Mouse (Mus musculus): ENCODE results near the gene Tssk4.

Gene Tssk4

GRCm38 (mm10) chr14:55649884-55650283 lies at the start of gene Tssk4:
TSS of gene Tssk4 (plus strand) at chr14:55650184.
- DNase-seq (ENCODE audit: low spot score in 2 of 2), result no peak

- no peak for DNase-seq (ENCODE audit: low spot score in 2 of 2)
Measured at GRCm38 (mm10) chr14:55603271-55603632, 46.7 kb upstream of the Tssk4 start, which contains the start of gene Irf9. TSS of gene Irf9 (plus strand) at chr14:55603571.

- DNase-seq (ENCODE audit: low spot score in 2 of 2), result peak; percentile 95
Measured at GRCm38 (mm10) chr14:55603633-55604576, 46.1 kb upstream of the Tssk4 start.

DNA sequence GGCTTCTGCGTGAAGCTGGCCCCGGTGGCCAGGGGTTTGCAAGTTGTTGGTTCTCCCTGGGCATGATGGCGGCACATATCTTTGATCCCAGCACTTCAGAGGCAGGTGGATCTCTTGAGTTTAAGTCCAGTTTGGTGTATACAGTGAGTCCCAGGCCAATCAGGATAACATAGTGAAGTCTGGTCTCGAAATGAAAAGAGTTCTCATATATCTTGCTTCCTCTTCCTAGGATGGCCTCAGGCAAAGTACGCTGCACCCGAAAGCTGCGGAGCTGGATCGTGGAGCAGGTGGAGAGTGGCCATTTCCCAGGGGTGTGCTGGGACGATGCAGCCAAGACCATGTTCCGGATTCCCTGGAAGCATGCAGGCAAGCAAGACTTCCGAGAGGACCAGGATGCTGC lies 45.2 kb upstream of the Tssk4 start:
- DNase-seq (ENCODE audit: low spot score in 2 of 2), result no peak

- no peak for DNase-seq (ENCODE audit: low spot score in 2 of 2)
Measured at GRCm38 (mm10) chr14:55605743-55606459, 44.1 kb upstream of the Tssk4 start.

DNA sequence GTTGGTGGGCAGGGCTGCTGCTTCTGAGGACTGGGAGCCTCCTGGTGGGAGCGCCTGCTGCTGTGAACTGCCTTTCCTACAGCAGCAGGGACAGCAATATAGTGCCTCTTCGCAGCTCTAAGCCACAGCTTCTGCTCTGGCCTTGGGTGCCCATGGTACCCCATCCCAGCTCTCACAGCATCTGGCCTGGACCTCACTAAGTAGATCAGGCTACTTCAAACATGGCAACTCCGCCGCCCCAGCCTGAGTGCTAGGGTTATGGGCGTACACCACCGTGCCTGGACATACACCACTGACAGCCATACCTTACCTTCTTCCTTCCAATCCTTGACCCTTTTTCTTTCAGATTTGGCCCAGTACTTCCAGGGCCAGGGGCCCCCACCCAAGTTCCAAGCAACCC lies 41.6 kb upstream of the Tssk4 start:
- no peak for DNase-seq (ENCODE audit: low spot score in 2 of 2)

- DNase-seq (ENCODE audit: low spot score in 2 of 2), result no peak
Measured at GRCm38 (mm10) chr14:55613346-55613745, 36.6 kb upstream of the Tssk4 start.

DNA sequence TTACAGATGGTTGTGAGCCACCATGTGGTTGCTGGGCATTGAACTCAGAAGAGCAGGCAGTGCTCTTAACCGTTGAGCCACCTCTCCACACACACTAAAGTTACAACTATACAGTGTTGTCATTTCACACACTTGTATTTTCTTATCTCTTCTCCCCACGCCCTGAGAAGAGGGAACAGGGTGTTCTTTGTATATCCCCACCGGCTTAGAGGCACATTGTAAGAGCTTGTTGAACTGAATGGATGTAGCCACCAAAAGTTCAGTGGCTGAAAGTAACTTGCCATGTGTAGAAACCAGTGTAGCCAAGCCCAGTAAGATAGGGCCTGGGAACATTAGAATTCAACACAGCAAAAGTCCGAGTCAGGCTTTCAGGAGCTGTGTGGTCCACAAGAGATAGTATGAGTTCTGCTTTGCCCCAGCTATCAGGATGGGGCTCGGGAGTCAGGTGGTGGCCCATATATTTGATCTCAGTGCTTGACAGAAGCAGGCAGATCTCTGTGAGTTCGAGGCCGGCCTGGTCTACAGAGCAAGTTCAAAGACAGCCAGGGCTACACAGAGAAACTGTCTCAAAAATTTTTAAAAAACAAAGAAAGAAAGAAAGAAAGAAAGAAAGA lies 35.3 kb upstream of the Tssk4 start:
- DNase-seq (ENCODE audit: low spot score in 2 of 2), result peak in 1 of 2 experiments; percentile 65

- DNase-seq (ENCODE audit: low spot score in 2 of 2), result no peak
Measured at GRCm38 (mm10) chr14:55615876-55616275, 34.1 kb upstream of the Tssk4 start.

DNA sequence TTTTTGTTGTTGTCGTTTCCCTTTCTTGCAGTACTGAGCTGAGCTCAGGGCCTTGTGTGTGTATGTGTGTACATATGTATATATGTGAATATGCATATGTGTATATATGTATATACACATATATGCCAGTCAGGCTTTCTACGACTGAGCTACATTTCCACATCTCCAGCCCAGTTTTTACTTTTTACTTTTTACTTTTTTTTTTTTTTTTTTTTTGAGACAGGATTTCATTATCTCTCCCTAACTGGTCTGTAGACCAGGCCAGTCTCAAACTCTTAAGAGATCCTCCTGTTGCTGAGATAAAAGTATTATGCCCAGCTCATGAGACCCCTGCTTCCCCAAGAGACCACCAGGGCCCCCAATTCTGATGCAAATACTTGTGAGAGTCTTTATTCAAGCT lies 33.1 kb upstream of the Tssk4 start:
- DNase-seq (ENCODE audit: low spot score in 2 of 2), result no peak

DNA sequence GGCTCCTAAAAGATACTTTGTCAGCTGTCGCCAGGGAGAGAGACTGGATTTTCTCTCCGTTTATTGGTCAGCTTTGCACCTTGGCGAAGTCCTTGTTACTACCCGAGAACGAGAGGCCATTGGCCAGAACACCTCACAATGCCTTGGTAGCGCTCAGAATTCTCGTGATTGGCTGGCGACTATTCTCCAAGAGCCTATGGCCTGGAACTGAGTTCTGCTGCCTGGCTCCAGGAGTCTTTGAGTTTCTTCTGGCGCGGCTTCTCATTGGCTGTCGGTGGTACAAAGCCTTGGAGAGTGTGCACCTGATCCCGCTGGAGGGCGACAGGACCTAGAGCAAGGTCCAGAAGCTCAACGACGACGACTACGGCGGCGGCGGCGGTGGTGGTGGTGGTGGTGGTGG lies 32.2 kb upstream of the Tssk4 start, which contains the start of gene Rec8:
Rec8 (plus strand) TSS at position 216 of the 400 bp plus-strand sequence.
- DNase-seq (ENCODE audit: low spot score in 2 of 2), result peak in 1 of 2 experiments; percentile 34

DNA sequence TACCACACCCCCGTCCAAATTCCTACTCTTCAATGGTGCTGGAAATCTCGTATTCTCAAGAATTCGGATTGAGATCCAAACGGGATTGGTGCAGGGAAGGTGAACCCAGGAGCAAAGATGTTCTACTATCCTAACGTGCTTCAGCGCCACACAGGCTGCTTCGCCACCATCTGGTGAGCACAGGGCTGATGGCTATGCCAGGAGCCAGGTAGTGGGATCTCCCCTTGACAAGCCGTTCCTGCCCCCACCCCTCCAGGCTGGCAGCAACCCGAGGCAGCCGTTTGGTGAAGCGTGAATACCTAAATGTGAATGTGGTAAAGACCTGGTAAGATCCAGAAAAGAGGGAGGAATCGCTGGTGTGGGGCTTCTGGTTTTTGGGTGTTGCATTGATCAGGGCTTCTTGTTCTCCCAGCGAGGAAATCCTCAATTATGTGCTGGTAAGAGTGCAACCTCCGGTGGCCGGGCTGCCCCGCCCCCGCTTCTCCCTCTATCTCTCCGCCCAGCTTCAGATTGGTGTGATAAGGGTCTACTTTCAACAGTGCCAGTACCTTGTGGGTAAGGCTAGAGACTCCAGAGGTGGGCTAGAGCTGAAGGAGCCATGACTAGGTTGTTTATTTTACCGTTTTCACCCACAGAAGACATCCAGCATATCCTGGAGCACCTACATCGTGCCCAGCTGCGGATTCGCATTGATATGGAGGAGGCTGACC lies 31.3 kb upstream of the Tssk4 start:
- DNase-seq (ENCODE audit: low spot score in 2 of 2), result peak; percentile 58 to 64

GRCm38 (mm10) chr14:55628077-55628827 lies 21.7 kb upstream of the Tssk4 start:
- DNase-seq (ENCODE audit: low spot score in 2 of 2), result peak in 1 of 2 experiments; percentile 64

DNA sequence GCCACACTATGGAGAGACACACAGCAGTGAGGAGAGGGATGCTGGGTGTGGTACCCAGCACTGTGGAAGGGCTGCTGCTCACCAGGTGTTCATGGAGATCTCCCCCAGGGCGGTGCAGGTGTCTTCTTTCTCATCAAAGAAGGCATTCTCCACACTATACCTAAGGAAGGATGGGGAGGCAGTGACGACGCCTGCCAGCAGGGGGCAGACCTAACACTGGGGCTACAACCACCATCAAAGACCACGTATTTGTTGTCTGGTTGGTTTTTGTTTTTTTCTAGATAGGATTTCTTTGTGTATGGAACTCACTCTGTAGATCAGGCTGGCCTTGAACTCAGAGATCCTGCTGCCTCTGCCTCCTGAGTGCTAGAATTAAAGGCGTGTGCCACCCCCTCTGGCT lies 20.7 kb upstream of the Tssk4 start:
- peak; percentile 73 to 92 for DNase-seq (ENCODE audit: low spot score in 2 of 2)

DNA sequence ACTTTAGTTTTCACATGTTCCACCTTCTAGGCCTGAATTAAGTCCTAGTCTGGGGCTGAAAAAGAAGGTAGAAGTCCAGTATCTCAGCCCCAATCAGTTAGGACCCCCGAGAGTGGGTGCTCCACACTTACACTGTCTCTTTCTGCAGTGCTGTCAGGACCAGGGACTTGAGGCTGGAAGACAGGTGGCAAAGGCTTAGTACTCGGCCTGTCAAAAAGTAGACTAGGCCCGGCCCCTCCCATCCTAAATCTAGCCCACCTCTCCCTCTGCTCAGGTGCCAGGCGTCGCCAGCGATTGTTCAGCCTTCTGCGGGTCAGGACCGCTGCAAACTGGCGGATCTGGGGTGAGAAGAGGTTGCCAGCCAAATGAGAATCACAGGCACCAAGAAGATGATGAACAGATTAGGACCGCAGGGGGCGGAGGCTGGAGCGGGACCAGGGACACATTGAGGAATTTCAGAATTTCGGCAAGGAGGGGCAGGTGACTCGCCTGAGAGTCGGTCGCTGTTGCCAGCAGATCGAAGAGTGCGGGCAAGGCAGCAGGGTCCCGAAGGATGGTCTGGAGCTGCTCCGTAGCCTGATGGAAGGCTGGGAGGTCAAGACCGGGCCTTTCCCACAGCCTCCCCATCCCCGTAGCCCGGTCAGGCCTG lies 15.0 kb upstream of the Tssk4 start:
- no peak for DNase-seq (ENCODE audit: low spot score in 2 of 2)

GRCm38 (mm10) chr14:55635523-55636007 lies 14.4 kb upstream of the Tssk4 start, which contains the start of gene Ipo4:
TSS of gene Ipo4 (minus strand) at chr14:55635957.
- peak; percentile 76 to 87 for DNase-seq (ENCODE audit: low spot score in 2 of 2)

GRCm38 (mm10) chr14:55637795-55638194 lies 12.2 kb upstream of the Tssk4 start, which contains the start of gene Gm49378:
TSS of gene Gm49378 (minus strand) at chr14:55637895.
- peak in 1 of 2 experiments; percentile 55 for DNase-seq (ENCODE audit: low spot score in 2 of 2)

- no peak for DNase-seq (ENCODE audit: low spot score in 2 of 2)
Measured at GRCm38 (mm10) chr14:55640816-55641215, 9.2 kb upstream of the Tssk4 start.

GRCm38 (mm10) chr14:55641291-55641690 lies 8.7 kb upstream of the Tssk4 start:
- no peak for DNase-seq (ENCODE audit: low spot score in 2 of 2)

- no peak for DNase-seq (ENCODE audit: low spot score in 2 of 2)
Measured at GRCm38 (mm10) chr14:55642679-55643059, 7.3 kb upstream of the Tssk4 start.

Data from spleen, postnatal 4 days (tissue).